In the genomic region with DNA sequence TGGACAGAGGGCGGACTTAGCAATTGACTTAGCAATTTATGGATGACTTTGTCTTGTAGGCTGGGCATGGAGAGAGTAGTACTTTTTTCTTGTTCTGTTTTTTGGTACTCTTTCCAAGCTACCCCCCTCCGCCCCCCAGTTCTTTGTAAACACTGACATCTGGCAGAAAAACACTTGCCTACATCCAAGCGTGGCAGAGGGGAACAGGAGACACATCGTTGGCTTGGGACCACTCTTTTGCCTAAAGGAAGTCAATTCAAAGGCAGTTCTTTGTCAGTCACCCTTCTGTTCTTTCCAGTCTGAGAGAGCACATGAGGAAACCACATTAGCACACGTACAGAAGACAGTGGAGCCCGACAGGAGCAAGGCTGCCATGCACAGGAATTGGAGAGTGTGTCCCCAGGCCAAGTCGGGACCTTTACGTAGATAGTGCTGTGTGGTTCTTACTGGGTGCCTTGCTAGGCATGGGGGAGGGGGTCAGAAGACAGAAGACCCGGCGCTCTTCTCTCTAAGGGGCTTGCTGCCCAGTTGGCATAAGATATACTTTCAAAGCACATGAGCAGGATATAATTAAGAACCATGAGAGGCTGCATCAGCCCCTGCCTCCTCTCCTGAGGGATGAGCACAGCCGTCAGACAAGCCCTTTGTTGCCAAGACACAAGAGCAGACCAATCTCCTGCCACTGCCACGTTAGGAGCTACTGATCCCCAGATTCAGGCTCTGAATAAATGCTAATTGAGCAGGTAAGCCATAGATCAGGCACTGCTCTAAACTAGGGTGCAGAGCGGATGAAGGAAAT, we compare ENCODE assay signal across 10 mouse cellular contexts. TPM values are rescaled to one million over a fixed set of nuclear protein-coding genes. Genes with fewer than 3 reads are reported as not detected.
DNase-seq lines count a peak whose midpoint lies in the region; ATAC-seq and TF ChIP-seq lines count a peak whose summit lies in the region.
"Had no signal": no experiment of that assay in that cellular context is flagged by ENCODE, and none has a peak within 500 bp of the region (broad histone marks: within the 10 kb centered on the region; RNA-seq: fewer than 3 reads in every experiment).

No protein-coding gene starts in this region.

- TF ChIP-seq EP300 in heart, postnatal 0 days (IDR thresholded peaks at IDR 0.05; ENCODE audit: low read depth): no peak
- TF ChIP-seq EP300 in stomach, postnatal 0 days (optimal IDR thresholded peaks at IDR 0.05): no peak

- no peak overlapping the region for H3K4me3 ChIP-seq in heart, postnatal 0 days (ENCODE audit: low read depth, low read length)
- no peak overlapping the region for H3K4me3 ChIP-seq in liver, embryonic 16.5 days (ENCODE audit: low read depth, low read length)
- H3K4me3 ChIP-seq in stomach, postnatal 0 days (ENCODE audit: low read depth, low read length): no peak overlapping the region
- H3K4me3 ChIP-seq in kidney, embryonic 14.5 days (ENCODE audit: low read length): no peak overlapping the region
- H3K4me3 ChIP-seq: heart, adult 2 months had no signal

- H3K27ac ChIP-seq in heart, postnatal 0 days (ENCODE audit: low read depth): no peak overlapping the region
- H3K27ac ChIP-seq in liver, embryonic 16.5 days (ENCODE audit: low read length): peak overlapping the region; percentile 94
- peak overlapping the region; percentile 45; the same call in 1 of the 2 replicates for H3K27ac ChIP-seq in stomach, postnatal 0 days (replicated peaks)
- H3K27ac ChIP-seq in kidney, embryonic 14.5 days (ENCODE audit: low read depth, low read length): no peak overlapping the region
- H3K27ac ChIP-seq: heart, adult 2 months had no signal

- no peak for DNase-seq in heart, postnatal 0 days (ENCODE audit: low spot score)
- no peak for DNase-seq in heart, adult 9 months (ENCODE audit: low spot score in 2 of 2)
- DNase-seq in thymus, postnatal 4 days: peak; percentile 27
- no peak for DNase-seq in thymus, postnatal 36 days
- DNase-seq in stomach, postnatal 0 days (ENCODE audit: low spot score): no peak
- no peak for DNase-seq in layer of hippocampus, adult 18-20 months (ENCODE audit: low spot score in 2 of 2)
- DNase-seq: cerebellum, adult 11 months; heart, adult 2 months had no signal

- H3K4me1 ChIP-seq in heart, postnatal 0 days (ENCODE audit: control insufficient read depth, insufficient read depth): peaks cover 38% of the 10 kb centered on the region
- peaks cover 71% of the 10 kb centered on the region for H3K4me1 ChIP-seq in liver, embryonic 16.5 days (ENCODE audit: control insufficient read depth, low read depth, low read length)
- peaks cover 20% of the 10 kb centered on the region for H3K4me1 ChIP-seq in stomach, postnatal 0 days (replicated peaks; ENCODE audit: control insufficient read depth, insufficient read depth)
- peaks cover 41% of the 10 kb centered on the region for H3K4me1 ChIP-seq in kidney, embryonic 14.5 days (ENCODE audit: control insufficient read depth, insufficient read depth, low read length)

- 69% methylated on average over 13 of the region's 13 CpGs for WGBS in heart, postnatal 0 days
- WGBS in liver, embryonic 16.5 days (ENCODE audit: insufficient replicate concordance): 70% methylated on average over 13 of the region's 13 CpGs
- 69% methylated on average over 13 of the region's 13 CpGs for WGBS in stomach, postnatal 0 days
- WGBS in kidney, embryonic 14.5 days: 80% methylated on average over 13 of the region's 13 CpGs

- H3K9ac ChIP-seq in heart, postnatal 0 days (replicated peaks; ENCODE audit: low read depth, low read length): 0 out of 2 replicates have a peak overlapping the region, but pooled peaks have one; percentile 26
- H3K9ac ChIP-seq in liver, embryonic 16.5 days (ENCODE audit: low read depth, low read length): peak overlapping the region; percentile 35; the same call in 1 of the 2 replicates
- no peak overlapping the region for H3K9ac ChIP-seq in stomach, postnatal 0 days (ENCODE audit: low read length)
- H3K9ac ChIP-seq in kidney, embryonic 14.5 days (ENCODE audit: low read depth, low read length): no peak overlapping the region

- H3K4me2 ChIP-seq in heart, postnatal 0 days (ENCODE audit: low read depth, low read length): no peak overlapping the region
- 0 out of 2 replicates have a peak overlapping the region, but pooled peaks have one; percentile 16 for H3K4me2 ChIP-seq in liver, embryonic 16.5 days (ENCODE audit: low read depth, low read length)
- no peak overlapping the region; the same call in 1 of the 2 replicates for H3K4me2 ChIP-seq in stomach, postnatal 0 days (replicated peaks; ENCODE audit: low read depth)
- no peak overlapping the region for H3K4me2 ChIP-seq in kidney, embryonic 14.5 days (replicated peaks; ENCODE audit: low read depth, low read length)

- H3K36me3 ChIP-seq in heart, postnatal 0 days (replicated peaks; ENCODE audit: control insufficient read depth, insufficient read depth, low read length): no peaks in the 10 kb centered on the region
- no peaks in the 10 kb centered on the region for H3K36me3 ChIP-seq in liver, embryonic 16.5 days (ENCODE audit: control insufficient read depth, insufficient read depth)
- H3K36me3 ChIP-seq in stomach, postnatal 0 days (ENCODE audit: control insufficient read depth, insufficient read depth, low read length): no peaks in the 10 kb centered on the region
- H3K36me3 ChIP-seq in kidney, embryonic 14.5 days (ENCODE audit: control insufficient read depth, insufficient read depth, low read length): no peaks in the 10 kb centered on the region

- H3K9me3 ChIP-seq in heart, postnatal 0 days (replicated peaks; ENCODE audit: control insufficient read depth, low read length): no peaks in the 10 kb centered on the region
- no peaks in the 10 kb centered on the region for H3K9me3 ChIP-seq in liver, embryonic 16.5 days (replicated peaks; ENCODE audit: control insufficient read depth, low read length)
- no peaks in the 10 kb centered on the region for H3K9me3 ChIP-seq in stomach, postnatal 0 days (ENCODE audit: control insufficient read depth, low read length)
- no peaks in the 10 kb centered on the region for H3K9me3 ChIP-seq in kidney, embryonic 14.5 days (ENCODE audit: control insufficient read depth, low read length)

- ATAC-seq in heart, postnatal 0 days (ENCODE audit: insufficient read depth, low read depth): no peak
- ATAC-seq in liver, embryonic 16.5 days (ENCODE audit: low read depth): no peak
- ATAC-seq in stomach, postnatal 0 days (ENCODE audit: low FRiP score, low TSS enrichment): no peak
- no peak for ATAC-seq in kidney, embryonic 14.5 days (ENCODE audit: low FRiP score, low TSS enrichment)

- TF ChIP-seq CTCF in heart, postnatal 0 days (IDR thresholded peaks at IDR 0.05; ENCODE audit: low read depth): no peak
- no peak for TF ChIP-seq CTCF in stomach, postnatal 0 days (IDR thresholded peaks at IDR 0.05; ENCODE audit: low read depth)

- H3K27me3 ChIP-seq in heart, postnatal 0 days (ENCODE audit: control insufficient read depth, insufficient read depth, low read length): no peaks in the 10 kb centered on the region
- no peaks in the 10 kb centered on the region for H3K27me3 ChIP-seq in liver, embryonic 16.5 days (ENCODE audit: control insufficient read depth, insufficient read depth, low read depth, low read length)
- H3K27me3 ChIP-seq in stomach, postnatal 0 days (ENCODE audit: control insufficient read depth, insufficient read depth, low read length): no peaks in the 10 kb centered on the region
- no peaks in the 10 kb centered on the region for H3K27me3 ChIP-seq in kidney, embryonic 14.5 days (ENCODE audit: control insufficient read depth, insufficient read depth, low read length)

RNA-seq across cellular contexts. Expression of a gene that starts 7.5 kb away (rescaled TPM):
- 17.5 and 24.2 TPM in 2 replicates for total RNA-seq in heart, postnatal 0 days (2014; rRNA removed; ENCODE audit: low replicate concordance)
- 10.5 and 11.7 TPM in 2 replicates for polyA plus RNA-seq in heart, postnatal 0 days (2015; fragmentation: Nextera tagmentation; extraction: Ambion mirVana)
- polyA plus RNA-seq in liver, embryonic 16.5 days (2015; fragmentation: Nextera tagmentation; extraction: Ambion mirVana): 13.4 and 14.4 TPM in 2 replicates
- 19.4 and 19.9 TPM in 2 replicates for polyA plus RNA-seq in stomach, postnatal 0 days (2015; fragmentation: Nextera tagmentation; extraction: Ambion mirVana)
- 10 to 100 TPM; 22.0 to 23.6 TPM for total RNA-seq in layer of hippocampus, adult 18-20 months (2021)
- 13.0 and 19.9 TPM in 2 replicates for polyA plus RNA-seq in kidney, embryonic 14.5 days (2014; fragmentation: Nextera tagmentation; extraction: Ambion mirVana)

RNA-seq across cellular contexts. Expression of a gene that starts 38.5 kb away (rescaled TPM):
- total RNA-seq in heart, postnatal 0 days (2014; rRNA removed; ENCODE audit: low replicate concordance): 26.0 and 27.2 TPM in 2 replicates
- 57.2 and 57.4 TPM in 2 replicates for polyA plus RNA-seq in heart, postnatal 0 days (2015; fragmentation: Nextera tagmentation; extraction: Ambion mirVana)
- polyA plus RNA-seq in liver, embryonic 16.5 days (2015; fragmentation: Nextera tagmentation; extraction: Ambion mirVana): 76.4 and 77.0 TPM in 2 replicates
- polyA plus RNA-seq in stomach, postnatal 0 days (2015; fragmentation: Nextera tagmentation; extraction: Ambion mirVana): 187 and 189 TPM in 2 replicates
- total RNA-seq in layer of hippocampus, adult 18-20 months (2021): 10 to 100 TPM; 22.3 to 25.3 TPM
- polyA plus RNA-seq in kidney, embryonic 14.5 days (2014; fragmentation: Nextera tagmentation; extraction: Ambion mirVana): 100 and 139 TPM in 2 replicates

RNA-seq across cellular contexts. Expression of a gene that starts 38.5 kb away (rescaled TPM):
- 2.5 and 5.5 TPM in 2 replicates for total RNA-seq in heart, postnatal 0 days (2014; rRNA removed; ENCODE audit: low replicate concordance)
- polyA plus RNA-seq in heart, postnatal 0 days (2015; fragmentation: Nextera tagmentation; extraction: Ambion mirVana): 2.0 and 2.3 TPM in 2 replicates
- 1.5 and 1.7 TPM in 2 replicates for polyA plus RNA-seq in liver, embryonic 16.5 days (2015; fragmentation: Nextera tagmentation; extraction: Ambion mirVana)
- polyA plus RNA-seq in stomach, postnatal 0 days (2015; fragmentation: Nextera tagmentation; extraction: Ambion mirVana): 2.9 and 3.2 TPM in 2 replicates
- 1 to 10 TPM; 6.0 to 6.1 TPM for total RNA-seq in layer of hippocampus, adult 18-20 months (2021)
- 3.3 and 5.3 TPM in 2 replicates for polyA plus RNA-seq in kidney, embryonic 14.5 days (2014; fragmentation: Nextera tagmentation; extraction: Ambion mirVana)

RNA-seq across cellular contexts. Expression of a gene that starts 52.0 kb away (rescaled TPM):
- 0.35 TPM in 1 of 2 replicates, not detected in the other for total RNA-seq in heart, postnatal 0 days (2014; rRNA removed; ENCODE audit: low replicate concordance)
- polyA plus RNA-seq in heart, postnatal 0 days (2015; fragmentation: Nextera tagmentation; extraction: Ambion mirVana): 0.51 and 0.98 TPM in 2 replicates
- 0.16 and 0.42 TPM in 2 replicates for polyA plus RNA-seq in liver, embryonic 16.5 days (2015; fragmentation: Nextera tagmentation; extraction: Ambion mirVana)
- 1.2 TPM in 2 replicates for polyA plus RNA-seq in stomach, postnatal 0 days (2015; fragmentation: Nextera tagmentation; extraction: Ambion mirVana)
- total RNA-seq in layer of hippocampus, adult 18-20 months (2021): 1 to 10 TPM; 1.9 to 2.8 TPM
- polyA plus RNA-seq in kidney, embryonic 14.5 days (2014; fragmentation: Nextera tagmentation; extraction: Ambion mirVana): 0.47 and 1.7 TPM in 2 replicates

Comparison
In these comparisons a context has a peak if more than half of its experiments do, and no peak if none do; other contexts are left out.
1. H3K27ac ChIP-seq: peak in liver, embryonic 16.5 days (single experiment) and stomach, postnatal 0 days (single experiment); none in heart, postnatal 0 days (single experiment) and kidney, embryonic 14.5 days (single experiment).
2. H3K9ac ChIP-seq: peak in heart, postnatal 0 days (single experiment) and liver, embryonic 16.5 days (single experiment); none in stomach, postnatal 0 days (single experiment) and kidney, embryonic 14.5 days (single experiment).